Comparison of ENCODE assay signal across 16 mouse cellular contexts in the genomic region with DNA sequence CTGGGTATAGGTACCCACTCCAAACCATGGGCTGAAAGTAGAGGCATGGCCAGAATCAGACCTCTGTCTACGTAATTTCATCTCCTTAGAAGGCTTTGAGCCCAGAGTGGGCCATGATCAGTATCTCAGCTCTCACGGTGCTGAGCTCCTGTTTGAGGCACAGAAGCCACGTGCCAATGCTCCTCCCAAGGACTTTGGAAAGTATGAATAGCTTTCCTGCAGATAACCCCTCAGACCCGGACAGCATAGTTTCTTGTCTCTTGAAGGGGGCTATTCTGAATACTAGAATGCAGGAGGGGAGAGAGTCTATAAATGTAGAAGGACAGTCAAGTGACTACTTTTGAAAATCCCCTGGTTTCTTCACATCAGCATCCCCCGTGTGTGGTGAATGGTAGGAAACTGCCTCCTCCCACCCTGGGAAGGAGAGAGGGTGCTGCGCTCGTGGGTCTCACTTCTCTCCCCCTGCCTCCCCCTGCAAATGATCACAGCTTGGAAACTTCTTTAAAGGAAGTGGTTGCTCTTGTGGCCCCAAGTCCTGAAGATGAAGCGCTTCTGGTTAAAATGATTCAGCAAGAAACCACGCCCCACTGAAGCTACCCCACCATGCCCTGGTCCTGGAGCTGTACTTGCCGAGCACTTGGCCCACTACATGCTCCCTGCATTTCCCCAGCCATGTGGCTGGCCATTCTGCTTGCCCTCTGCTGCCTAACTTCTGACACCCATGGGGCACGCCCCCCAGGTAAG. TPM values are rescaled to one million over a fixed set of nuclear protein-coding genes. Genes with fewer than 3 reads are reported as not detected.
DNase-seq lines count a peak whose midpoint lies in the region; TF ChIP-seq lines count a peak whose summit lies in the region.
"Had no signal": no experiment of that assay in that cellular context is flagged by ENCODE, and none has a peak within 500 bp of the region (broad histone marks: within the 10 kb centered on the region; RNA-seq: fewer than 3 reads in every experiment).

Gene Cst7, plus strand, starts transcription at position 569 of the 744 bp plus-strand sequence.

- TF ChIP-seq EP300 in CH12.LX (IDR thresholded peaks at IDR 0.05; ENCODE audit: low read length), result no peak

- TF ChIP-seq POLR2A in CH12.LX (IDR thresholded peaks at IDR 0.05; ENCODE audit: low read depth, low read length), result no peak

- no peak for TF ChIP-seq CTCF in CH12.LX (conservative IDR thresholded peaks at IDR 0.05 in 1 of 2, IDR thresholded peaks at IDR 0.05 in 1 of 2; ENCODE audit: low read depth in 2 of 2, low read length in 2 of 2)

- peak within 1 kb of the TSS; percentile 31 for H3K4me2 ChIP-seq in CH12.LX (ENCODE audit: insufficient read depth, low read depth, poor library complexity, severe bottlenecking)
- H3K4me2 ChIP-seq: embryonic facial prominence, embryonic 15.5 days; midbrain, embryonic 15.5 days; stomach, embryonic 15.5 days had no signal

- H3K27ac ChIP-seq in CH12.LX (ENCODE audit: insufficient read depth, low read depth), result no peak within 1 kb of the TSS
- H3K27ac ChIP-seq: embryonic facial prominence, embryonic 15.5 days; midbrain, embryonic 15.5 days; stomach, embryonic 15.5 days had no signal

- dilution Hi-C loops in CH12.LX (cut with MboI; ENCODE audit: extremely low pct_ligation_motif_present, extremely low pct_unique_long_range_greater_than_20kb, low sequenced_read_pairs), result no loop called here

- TF ChIP-seq RAD21 in CH12.LX (IDR thresholded peaks at IDR 0.05; ENCODE audit: low read depth, low read length), result no peak

- H3K79me2 ChIP-seq in CH12.LX (replicated peaks; ENCODE audit: control insufficient read depth, extremely low read depth, insufficient read depth, poor library complexity, severe bottlenecking), result no peaks in the 10 kb centered on the region

- peak; percentile 51 for DNase-seq in A20 (ENCODE audit: low read depth, low spot score)
- DNase-seq in CH12.LX (ENCODE audit: extremely low read depth), result peak; percentile 78
- DNase-seq in induced T-regulatory cell, adult 2 months (ENCODE audit: low read depth), result peak; percentile 80
- DNase-seq in natural killer cell, adult 2 months (ENCODE audit: low spot score in 2 of 2), result peak; percentile 65 to 78
- no peak for DNase-seq in kidney, adult 9 months
- no peak for DNase-seq in urinary bladder, postnatal 25 days (ENCODE audit: low spot score)
- DNase-seq in neural tube, embryonic 10.5 days (ENCODE audit: extremely low spot score, low spot score), result no peak
- no peak for DNase-seq in gastrocnemius, postnatal 25 days
- DNase-seq: adrenal gland, postnatal 25 days; cerebellum, postnatal 14 days; kidney, adult 11 months; layer of hippocampus, postnatal 36 days had no signal

- no peaks in the 10 kb centered on the region for H3K9me3 ChIP-seq in CH12.LX (replicated peaks; ENCODE audit: low read length)
- H3K9me3 ChIP-seq: embryonic facial prominence, embryonic 15.5 days; midbrain, embryonic 15.5 days; stomach, embryonic 15.5 days had no signal

- H3K27me3 ChIP-seq in CH12.LX (replicated peaks), result no peaks in the 10 kb centered on the region
- H3K27me3 ChIP-seq: embryonic facial prominence, embryonic 15.5 days; midbrain, embryonic 15.5 days; stomach, embryonic 15.5 days had no signal

- peaks cover 0 to 15% of the 10 kb centered on the region in 2 experiments for H3K36me3 ChIP-seq in CH12.LX (replicated peaks in 1 of 2; ENCODE audit: control insufficient read depth in 1 of 2, insufficient read depth in 1 of 2, low read length in 1 of 2)
- H3K36me3 ChIP-seq: embryonic facial prominence, embryonic 15.5 days; midbrain, embryonic 15.5 days; stomach, embryonic 15.5 days had no signal

- peaks cover 0 to 43% of the 10 kb centered on the region in 2 experiments; a peak in 2 of 4 replicates for H3K4me1 ChIP-seq in CH12.LX (ENCODE audit: control insufficient read depth in 1 of 2, insufficient read depth in 2 of 2)
- H3K4me1 ChIP-seq: embryonic facial prominence, embryonic 15.5 days; midbrain, embryonic 15.5 days; stomach, embryonic 15.5 days had no signal

- H3K4me3 ChIP-seq in CH12.LX (replicated peaks in 1 of 3; ENCODE audit: low read depth in 2 of 3, low read length in 2 of 3, poor library complexity in 1 of 3), result peak within 1 kb of the TSS; percentile 40 to 56 (median 42)
- H3K4me3 ChIP-seq: embryonic facial prominence, embryonic 15.5 days; midbrain, embryonic 15.5 days; stomach, embryonic 15.5 days had no signal

- H3K9ac ChIP-seq in CH12.LX (ENCODE audit: insufficient read depth, low read depth), result peak within 1 kb of the TSS; percentile 7; the same call in 1 of the 2 replicates
- H3K9ac ChIP-seq: embryonic facial prominence, embryonic 15.5 days; midbrain, embryonic 15.5 days; stomach, embryonic 15.5 days had no signal

- in situ Hi-C loops in CH12.LX (cut with MboI; ENCODE audit: low pct_ligation_motif_present, low pct_unique_long_range_greater_than_20kb, low sequenced_read_pairs), result loop anchor here (5.0 to 25.0 kb wide), 3 partner anchors 102 to 442 kb away; partner anchors contain the start of gene Entpd6

TF ChIP-seq in CH12.LX, 34 proteins besides CTCF, POLR2A, EP300 and RAD21:
- TF ChIP-seq ZMIZ1 (IDR thresholded peaks at IDR 0.05; ENCODE audit: low read depth, low read length) (no peak), MXI1 (IDR thresholded peaks at IDR 0.05; ENCODE audit: low read depth, low read length) (peak; percentile 64; the same call in 1 of the 2 replicates), BHLHE40 (IDR thresholded peaks at IDR 0.05; ENCODE audit: low read depth, low read length) (peak; percentile 52; the same call in 1 of the 2 replicates), ELF1 (IDR thresholded peaks at IDR 0.05; ENCODE audit: low read depth, low read length) (0 out of 2 replicates have a peak, but pooled peaks have one; percentile 27), USF1 (IDR thresholded peaks at IDR 0.05; ENCODE audit: low read depth, low read length) (no peak), MEF2A (IDR thresholded peaks at IDR 0.05; ENCODE audit: borderline replicate concordance, low read depth, low read length) (no peak), KAT2A (IDR thresholded peaks at IDR 0.05; ENCODE audit: insufficient replicate concordance, low read length) (no peak), IRF4 (IDR thresholded peaks at IDR 0.05; ENCODE audit: low read depth, low read length) (0 out of 2 replicates have a peak, but pooled peaks have one; percentile 44), MAX (IDR thresholded peaks at IDR 0.05; ENCODE audit: low read length) (peak; percentile 71)

RNA-seq across cellular contexts. Expression of gene Cst7, which starts in this region (rescaled TPM):
- total RNA-seq in CH12.LX (2012; rRNA removed) (12.8 and 15.9 TPM in 2 replicates), CH12.LX (2014; rRNA removed) (30.7 and 31.7 TPM in 2 replicates)
- 42.0 and 48.8 TPM in 2 replicates for polyA plus RNA-seq in CH12.LX (2012; ENCODE audit: insufficient read length, low read depth)
- not detected for total RNA-seq in gastrocnemius, postnatal 25 days (2021)
- total RNA-seq: adrenal gland, postnatal 25 days; layer of hippocampus, postnatal 36 days; liver, adult 2 months had no signal

Comparison
In these comparisons a context has a peak if more than half of its experiments do, and no peak if none do; other contexts are left out.
1. RNA of gene Cst7 (total RNA-seq): 12.8 to 31.7 TPM in CH12.LX; not detected in gastrocnemius, postnatal 25 days; every median in the first group is over 10 times any median in the second.
2. DNase-seq: peak in A20 (single experiment), CH12.LX (single experiment), induced T-regulatory cell, adult 2 months (single experiment) and natural killer cell, adult 2 months (2 of 2); none in kidney, adult 9 months (single experiment), urinary bladder, postnatal 25 days (single experiment), neural tube, embryonic 10.5 days (single experiment) and gastrocnemius, postnatal 25 days (single experiment).